Mouse (Mus musculus) right cerebral cortex, postnatal 25 days (tissue): ENCODE measurements around the gene Tfrc.

Experiments used
- DNase-seq: peaks from one replicate; pipeline ENCODE4 v3.0.0; 2022

Tfrc gene

DNA sequence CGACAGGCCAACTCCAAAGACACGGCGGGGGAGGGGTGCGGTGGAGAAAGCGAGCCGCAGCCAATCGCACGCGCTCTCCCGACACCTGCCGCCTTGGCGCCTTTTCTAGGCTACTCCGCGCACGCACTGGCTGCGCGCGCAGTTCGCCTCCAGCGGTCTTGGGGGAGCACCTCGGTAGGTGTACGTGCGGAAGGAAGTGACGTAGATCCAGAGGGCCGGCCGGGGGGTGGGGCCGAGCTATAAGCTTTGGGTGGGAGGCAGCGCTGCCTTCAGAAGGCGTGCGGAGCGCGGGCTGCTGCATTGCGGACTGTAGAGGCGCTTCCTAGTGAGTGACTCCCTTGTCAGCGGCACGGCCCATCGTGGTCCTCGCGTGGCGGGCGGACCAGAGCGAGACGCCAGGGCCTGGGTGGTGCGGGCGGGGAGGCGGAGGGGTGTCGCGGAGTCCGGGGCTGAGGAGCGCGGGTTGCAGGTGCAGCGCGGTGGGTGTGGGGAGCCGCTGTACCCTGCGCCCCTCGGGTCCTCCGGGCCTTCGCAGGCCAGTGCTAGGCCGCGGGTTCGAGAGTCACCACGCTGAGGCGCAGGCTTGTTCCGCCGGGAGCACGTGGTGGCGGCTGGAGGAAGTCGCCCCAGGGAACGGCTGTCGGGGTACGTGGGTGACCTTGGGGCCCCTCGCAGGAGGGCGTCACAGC, at the start of gene Tfrc:
Gene Tfrc, plus strand, starts transcription at position 209 of the 689 bp plus-strand sequence.
- DNase-seq: peak; percentile 97

DNA sequence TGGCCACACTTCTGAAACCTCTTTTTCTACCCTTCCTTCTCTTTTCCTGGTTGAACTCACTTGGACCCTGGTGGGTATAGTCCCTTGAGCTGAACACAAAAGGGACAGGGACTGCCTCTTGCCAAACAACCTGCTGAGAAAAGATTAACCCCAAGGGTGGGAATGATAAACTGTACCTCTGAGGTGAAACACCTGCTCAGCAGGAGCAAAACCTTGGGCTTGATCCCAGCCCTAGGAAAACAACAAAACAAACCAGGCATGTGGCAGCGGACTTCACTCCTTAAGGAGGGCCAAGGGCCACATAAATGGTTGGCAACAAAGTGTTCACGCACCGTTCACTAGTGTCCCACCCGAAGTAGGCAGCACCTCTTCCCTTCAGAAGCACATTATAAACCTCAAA, 49.2 kb upstream of the Tfrc start:
- no peak for DNase-seq

DNA sequence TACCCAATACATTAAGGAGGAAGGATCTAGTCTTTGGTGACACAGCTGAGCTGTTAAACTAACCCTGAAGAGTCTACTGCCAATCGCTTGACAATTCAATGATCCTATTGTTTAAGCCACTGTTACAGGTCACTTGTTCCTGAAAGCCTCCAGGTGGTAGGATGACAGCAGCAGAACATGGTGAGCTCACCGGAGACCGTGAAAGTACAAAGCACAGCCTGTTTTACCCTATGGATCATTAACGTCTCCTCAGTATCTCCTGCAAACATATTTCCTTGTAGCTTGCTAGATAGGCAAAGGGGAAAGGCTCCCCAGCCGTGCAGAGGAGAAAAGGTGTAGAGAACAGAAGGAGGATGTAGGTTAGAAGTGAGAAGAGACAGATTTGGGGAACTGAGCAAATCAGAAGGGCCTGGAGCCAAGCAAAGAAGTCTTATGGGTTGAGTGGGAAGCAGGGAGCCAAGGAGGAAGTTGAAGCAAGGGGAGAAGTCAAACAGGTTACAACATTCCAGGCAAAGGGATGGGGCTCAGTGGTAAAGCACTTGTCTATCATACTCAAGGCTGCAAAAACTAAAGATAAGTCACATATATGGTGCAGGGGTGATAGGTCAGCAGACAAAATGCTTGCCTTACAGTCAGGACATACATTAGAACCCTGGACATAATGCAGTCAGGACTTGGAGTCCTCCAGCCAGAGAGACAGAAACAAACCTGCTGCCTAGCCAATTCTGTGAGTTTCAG, 45.5 kb upstream of the Tfrc start:
- DNase-seq: no peak

DNA sequence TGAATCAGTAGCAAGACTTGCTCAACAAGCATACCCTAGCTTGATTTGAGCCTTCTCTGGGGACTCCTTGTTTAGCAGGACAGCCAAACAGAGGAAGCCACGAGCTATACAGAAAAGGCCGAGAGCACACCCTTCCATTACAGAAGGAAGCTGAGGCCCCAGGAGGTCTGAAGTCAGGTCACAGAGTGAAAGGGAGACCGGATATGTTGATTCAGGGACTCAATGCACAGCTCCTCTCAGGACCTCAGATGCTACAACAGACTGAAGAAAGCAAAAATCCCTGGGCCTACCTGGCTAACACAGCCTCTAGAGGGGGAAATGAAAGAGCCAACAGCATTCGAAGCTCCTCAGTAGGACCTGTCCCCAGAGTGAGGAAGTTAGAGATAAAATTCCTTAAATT, 41.4 kb upstream of the Tfrc start:
- DNase-seq: no peak

DNA sequence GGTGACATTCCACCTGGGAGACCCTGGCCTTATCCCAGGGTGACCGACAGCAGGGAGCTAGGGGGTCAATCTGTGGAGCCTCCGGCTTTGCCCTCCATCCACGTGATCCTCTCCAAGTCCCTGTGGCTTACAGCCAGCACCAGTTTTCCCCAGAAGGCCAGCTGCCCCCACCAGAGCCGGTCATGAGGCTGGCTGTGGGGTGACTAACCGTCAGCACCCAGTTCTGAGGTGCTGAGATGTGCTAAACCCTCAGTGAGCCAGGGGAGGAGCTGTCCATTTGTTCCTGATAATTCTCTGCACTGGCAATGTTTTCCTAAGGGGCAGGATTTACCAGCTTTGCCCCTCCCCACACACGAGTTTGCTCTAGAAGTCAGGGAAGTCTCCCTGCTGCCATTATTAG, 40.3 kb upstream of the Tfrc start:
- no peak for DNase-seq

DNA sequence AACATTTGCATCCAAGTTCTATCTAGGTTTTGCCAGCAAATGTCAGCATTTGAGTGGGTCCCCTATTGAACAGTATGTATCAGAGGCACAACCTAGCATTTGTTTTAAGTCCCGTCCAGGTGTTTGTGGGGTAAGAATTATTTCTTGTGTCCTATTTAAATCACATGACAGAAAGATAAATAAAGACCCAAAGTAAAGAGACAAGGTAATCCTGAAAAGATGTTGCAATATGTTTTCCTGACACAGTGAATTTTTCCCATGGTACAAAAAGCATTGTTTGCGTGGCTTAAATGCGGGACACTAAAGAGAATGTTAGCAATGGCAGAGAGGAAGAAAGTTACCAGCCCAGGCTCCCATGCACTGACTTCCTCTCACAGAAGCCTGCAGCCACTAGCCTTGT, 38.7 kb upstream of the Tfrc start:
- no peak for DNase-seq

DNA sequence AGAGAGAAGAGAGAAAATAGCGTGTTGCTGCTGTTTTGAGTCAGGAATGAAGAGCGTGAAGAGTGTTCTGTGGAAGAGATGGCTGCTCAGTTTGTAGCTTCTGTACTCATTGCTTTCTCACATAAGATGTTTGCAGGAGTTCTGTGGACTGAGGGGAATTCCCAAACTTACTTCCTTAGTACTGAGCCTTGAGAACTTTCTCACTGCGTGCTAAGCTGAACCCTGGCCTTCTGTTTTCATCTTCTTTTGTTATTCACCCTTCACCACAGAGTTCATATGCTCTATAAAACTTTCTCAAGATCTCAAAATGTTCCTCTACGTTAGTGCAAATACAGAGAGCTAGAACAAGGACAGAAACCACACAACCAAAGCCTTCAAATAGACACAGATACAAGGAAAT, 36.2 kb upstream of the Tfrc start:
- DNase-seq: no peak

DNA sequence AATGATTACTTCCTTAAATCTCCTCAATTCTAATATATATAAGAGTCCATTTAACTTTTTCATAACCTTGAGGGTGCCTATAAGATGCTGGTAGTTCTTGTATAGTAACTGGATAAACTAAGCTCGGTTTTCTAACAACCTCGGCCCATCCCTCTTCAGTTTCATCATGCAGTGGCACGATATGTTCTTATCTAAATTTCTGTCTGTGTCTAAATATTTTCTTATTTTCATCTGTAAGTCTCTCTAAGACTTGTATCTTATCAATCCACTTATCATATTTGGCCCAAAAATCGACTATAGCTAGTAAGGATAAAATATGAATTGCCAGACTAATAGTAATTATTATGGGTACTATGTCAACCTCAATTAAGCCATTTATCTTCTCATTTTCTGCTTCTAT, 22.2 kb upstream of the Tfrc start:
- DNase-seq: no peak

DNA sequence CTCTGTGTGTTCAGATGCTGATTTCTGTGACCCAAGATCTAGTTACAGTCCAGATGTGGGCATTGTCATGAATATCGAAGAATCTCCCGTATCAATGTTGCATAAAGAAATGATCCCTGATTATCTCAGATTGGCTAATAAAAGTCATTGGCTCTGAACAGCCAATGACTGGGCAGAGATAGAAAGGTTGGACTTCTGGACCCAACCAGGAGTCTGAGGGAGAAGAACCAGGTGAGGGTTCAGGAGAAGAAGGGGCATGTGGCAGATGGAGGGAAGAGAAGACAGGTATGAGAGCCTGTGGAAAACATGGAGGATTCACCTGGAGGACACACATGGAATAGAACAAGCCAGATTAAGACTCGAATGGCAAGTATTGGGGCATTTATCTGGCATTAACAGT, 20.2 kb upstream of the Tfrc start:
- DNase-seq: no peak

DNA sequence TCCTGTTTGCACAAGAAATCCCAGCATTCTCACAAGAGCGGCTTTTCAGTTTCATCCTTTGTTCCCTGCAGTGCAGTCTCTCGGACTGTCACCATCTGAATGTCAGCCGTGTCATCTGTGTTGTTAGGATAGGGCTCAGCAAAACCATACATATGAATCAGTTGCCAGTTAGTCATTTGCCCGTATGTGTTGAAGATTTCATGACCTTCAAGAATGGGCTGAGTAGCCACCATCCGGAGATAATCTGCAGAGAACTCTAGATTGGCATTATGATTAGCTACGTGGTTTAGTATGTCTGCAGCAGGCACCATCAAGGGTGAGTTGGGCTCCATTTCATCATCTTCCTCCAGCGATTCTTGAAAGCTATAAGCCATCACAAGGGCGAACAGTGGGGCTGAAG, 17.2 kb upstream of the Tfrc start:
- no peak for DNase-seq

DNA sequence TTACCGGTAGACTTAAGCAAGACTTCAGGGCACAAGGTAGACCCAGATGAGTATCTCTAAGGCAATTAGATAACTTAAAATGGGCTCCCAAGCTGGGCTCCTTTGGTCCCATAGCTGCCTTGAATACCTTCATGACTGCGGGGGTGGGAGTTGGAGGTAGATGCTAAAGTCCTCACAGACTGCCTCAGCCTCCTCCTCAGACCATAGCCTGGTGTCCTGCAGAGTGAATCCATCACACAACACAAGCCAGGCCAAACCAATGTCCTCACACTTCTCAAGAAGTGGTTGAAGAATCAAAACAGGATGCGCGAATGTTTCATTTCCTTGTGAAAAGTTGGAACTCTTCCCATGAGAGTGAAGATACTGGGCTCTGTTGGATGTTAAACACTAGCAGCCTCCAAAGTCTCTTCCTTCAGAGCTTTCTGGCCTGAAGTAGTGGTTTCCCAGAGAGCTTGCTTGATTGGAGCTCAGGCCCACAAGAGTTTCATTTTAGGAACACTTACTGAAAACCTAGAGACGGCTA, 15.4 kb upstream of the Tfrc start:
- no peak for DNase-seq

DNA sequence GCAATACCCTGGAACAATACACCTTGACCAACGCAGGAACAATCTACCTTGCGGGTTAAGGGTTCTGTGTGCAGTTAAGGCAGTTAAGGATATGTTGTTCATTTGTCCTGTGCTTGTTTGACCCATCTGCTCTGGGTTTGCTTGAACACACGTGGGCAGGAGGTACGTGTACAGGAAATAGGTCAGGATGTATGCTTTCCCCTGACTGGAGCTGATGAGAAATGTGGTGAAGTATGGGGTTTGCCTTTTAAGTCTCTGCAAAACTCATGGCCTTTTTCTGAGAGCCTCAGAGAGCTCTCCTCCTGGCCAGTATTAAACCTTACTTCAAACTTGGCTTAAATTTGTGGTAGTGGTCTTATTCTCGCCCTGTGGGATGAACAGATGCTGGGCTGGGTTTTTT, 14.8 kb upstream of the Tfrc start:
- no peak for DNase-seq

DNA sequence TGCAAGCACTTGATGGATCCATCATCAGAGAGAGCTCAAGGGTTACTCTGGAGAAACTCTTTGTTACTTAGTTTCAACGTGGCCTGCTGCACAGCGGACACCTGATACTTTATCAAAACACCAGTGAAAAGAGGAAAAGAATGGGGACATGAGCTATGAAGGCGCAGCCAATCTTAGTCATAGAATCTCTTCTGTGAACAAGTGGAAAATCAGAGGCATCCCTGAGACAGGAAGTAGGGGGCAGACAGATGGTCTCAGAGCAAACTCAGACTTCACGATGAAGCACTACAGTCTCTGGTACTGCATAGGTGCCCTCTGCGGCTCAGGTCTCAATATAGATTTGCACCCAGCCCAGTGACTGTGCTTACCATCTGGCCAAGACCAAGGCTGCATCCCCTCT, 14.0 kb upstream of the Tfrc start:
- DNase-seq: no peak

DNA sequence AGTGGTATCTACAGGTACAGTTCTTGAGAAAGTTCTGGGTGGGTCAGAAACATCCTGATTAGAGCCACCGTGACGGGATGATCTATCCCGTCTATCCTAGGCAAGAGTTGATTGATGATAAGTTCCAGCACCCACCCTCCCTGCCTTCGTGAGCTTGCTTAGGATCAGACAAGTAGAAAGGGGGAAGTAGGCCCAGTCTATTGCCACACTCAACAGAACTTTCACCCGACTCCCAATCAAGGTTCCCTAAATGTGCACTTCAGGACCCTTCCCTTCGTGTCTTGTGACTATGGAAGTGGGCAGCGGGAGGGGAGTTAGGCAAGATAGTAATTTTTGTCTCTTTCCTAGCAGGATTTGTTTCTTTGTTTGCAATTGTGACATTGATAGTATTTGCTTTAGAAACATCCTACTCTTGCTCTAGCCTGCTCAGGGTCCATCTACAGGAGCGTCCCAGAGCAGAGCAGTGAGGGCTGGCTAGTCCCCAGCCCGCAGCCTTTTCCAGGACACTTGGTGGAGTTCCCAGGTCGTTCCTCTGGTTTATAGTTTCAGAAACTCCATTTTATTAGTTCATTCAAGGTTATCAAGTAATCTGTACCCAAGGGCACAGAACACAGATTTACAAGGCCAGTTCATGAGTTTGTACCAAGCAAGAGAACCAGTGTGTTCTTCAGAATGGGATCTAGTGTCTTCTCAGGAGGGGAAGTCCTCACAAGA, 13.4 kb upstream of the Tfrc start:
- no peak for DNase-seq

DNA sequence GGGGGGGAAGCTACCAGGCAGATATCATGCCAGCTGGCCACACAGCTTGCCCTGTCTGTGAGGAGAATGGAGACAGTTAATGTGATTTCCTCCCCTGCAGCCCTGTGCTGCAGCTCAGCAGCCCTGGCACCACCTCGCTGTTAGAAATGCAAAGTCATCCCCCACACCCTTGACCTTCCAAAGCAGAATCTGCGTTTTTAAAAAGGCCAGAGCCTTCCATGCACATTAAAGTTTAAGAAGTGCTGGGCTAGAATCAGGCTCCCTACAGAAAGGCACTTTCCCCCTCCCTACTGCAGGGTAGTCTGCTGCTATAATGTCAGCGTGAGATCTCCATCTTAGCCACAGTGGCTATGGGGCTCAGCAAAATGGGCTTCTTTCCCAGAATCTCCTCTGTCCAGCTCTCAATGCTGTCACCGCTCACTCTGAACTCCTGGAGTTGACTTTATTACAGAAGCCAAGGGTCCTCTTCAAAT, 10.8 kb upstream of the Tfrc start:
- no peak for DNase-seq

DNA sequence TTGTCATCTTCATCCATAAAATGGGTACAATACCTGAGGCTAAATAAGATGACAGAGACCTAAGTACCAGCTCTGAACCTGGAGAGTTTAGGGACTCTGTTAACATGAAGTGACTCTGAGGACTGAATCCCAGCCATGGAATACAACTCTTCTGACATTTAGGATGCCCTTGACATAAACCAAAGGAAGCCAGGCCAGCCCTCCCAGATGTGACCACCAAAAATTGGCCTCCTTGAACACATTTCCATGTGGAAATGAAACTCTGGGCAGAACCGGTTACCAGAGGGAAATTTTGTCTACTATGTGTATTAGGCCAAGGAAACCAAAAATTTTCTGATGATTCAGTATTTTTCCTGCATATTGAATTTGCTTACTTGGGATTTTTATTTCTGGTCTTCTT, 9.6 kb upstream of the Tfrc start:
- no peak for DNase-seq

DNA sequence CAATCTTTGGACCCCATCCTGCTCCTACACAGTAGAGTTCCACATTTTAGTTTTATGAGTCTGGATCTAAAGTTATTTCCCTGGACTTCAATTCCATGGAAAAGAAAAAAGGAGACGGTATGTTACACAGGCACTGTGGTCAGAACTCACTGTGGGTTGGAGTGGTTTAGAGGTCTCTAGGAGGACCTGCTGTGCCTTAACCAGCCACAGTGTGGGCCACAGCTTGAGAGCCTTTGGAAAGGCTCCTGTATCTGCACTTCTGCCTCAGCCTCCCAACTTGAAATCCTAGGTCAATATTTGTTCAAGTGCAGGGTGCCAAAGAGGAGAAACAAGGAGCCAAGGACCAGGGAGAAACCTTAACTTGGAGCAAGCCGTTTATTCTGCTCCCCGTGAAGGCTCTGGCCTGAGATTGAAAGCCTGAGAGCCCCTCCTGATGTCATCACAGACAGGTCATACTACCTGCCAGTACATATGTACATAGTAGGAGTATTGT, 6.5 kb upstream of the Tfrc start:
- no peak for DNase-seq

DNA sequence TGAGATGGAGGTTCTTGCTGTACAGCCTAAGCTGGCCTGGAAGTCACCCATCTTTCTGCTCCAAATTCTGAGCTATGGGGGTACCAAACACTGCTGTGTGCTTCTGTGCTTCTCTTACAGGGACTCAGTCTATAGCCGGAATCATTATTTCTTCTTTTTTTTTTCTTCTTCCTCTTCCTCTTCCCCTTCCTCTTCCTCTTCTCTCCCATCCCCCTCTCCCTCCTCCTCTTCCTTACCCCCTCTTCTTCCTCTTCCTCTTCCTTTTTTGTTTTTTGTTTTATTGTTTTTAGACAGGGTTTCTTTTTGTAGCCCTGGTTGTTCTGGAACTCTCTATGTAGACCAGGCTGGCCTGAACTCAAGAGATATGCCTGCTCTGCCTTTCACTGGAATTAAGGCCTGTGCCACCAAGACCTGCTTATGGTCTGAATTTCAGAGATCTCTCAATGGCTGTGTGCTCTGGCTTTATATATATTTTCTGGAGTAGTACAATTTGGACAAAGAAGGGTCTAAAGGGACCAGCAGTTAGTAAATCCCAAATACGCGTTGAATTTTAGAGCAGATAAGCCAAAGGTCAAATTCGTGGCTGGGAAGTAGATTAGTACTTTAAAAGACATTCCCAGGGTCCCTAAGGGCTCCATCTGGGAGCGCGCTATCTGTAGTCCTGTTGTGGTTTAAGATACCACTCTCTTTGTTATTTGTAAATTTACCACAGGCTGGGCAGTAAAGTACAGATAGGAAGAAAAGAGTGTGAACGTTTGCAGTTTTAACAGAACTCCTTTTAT, 967 bp upstream of the Tfrc start:
- no peak for DNase-seq

DNA sequence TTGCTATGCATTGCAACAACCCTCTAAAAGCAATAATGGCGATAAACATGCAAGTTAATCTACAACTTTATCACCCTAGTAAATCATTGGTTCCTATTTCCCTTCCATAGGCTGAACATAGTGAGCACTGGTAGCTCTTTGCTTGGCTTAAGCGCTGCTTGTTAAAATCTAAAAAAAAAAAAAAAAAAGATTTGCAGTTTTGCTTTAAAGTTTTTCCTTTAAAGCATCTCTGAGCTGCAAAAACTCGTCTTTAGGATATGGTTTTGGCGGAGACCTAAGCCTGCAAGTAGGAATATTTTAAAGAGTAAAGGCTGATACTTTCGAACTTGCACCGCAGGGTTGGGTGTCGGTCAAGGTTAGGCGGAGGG, 392 bp upstream of the Tfrc start:
- DNase-seq: no peak

DNA sequence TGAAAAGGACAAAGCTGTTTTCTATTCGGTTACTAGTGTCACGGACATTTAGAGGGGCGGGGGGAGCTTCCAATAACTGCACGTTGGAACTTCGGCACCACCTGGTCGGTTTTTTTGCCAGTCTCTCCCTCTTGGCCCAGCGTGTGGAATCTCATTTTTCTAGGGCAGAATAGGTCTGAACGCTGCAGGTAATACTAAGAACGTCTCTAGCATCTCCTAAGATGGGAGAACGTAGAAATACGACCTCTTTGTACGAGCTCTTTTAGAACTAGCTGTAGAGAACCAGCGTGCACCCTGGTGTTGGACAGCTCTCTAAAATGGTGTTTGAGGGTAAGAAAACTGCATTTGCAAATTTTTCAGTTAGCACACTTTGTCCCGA, 670 bp downstream of the Tfrc start:
- no peak for DNase-seq

DNA sequence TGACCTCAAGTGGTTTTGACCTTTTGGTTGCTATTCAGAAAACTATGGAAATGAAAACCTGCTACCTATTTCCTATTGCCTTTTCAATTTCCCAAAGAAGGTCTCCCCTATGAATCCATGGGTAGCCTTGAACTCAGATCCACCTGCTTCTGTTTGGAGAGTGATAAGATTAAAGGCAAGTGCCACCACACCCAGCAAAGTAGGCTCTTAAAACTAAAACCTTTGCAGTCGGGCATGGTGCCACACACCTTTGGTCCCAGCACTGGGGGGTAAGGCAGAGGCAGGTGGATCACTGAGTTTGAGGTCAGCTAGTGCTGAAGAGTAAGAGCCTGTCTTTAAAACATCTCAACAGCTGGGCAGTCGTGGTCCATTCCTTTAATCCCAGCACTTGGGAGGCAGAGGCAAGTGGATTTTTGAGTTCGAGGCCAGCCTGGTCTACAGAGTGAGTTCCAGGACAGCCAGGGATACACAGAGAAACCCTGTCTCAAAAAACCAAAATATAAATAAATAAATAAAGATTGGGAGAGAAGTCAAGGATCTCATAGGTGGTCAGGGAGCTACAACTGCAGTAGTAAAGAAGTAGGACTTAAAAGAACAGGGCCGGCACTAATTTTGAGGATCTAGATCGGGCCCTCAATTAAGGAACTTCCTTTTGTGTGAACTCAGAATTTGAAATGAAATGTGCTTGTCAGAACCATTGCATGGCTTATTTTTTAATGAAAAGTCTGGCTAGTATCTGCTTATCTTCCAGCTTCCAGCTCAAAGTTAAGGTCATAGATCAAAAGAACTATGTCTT, 1.9 kb downstream of the Tfrc start:
- DNase-seq: no peak

DNA sequence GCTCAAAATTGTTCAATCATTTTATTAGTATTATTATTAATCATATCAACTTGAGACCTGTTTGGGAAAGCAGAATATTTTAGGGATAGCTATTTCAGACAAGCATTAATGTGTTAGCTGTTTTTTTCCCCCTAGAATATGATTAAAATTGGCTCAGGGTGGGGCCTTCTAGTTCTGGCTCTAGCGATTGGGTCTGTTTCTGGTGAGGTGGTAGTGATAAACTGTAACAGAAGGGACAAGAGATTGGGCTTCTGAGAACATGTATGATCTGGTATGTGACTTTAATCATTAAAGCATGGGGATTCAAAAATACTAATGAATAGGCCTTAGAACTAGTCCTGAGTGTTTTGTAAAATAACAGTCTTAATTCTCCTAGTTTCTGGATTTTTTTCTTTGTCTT, 3.3 kb downstream of the Tfrc start:
- no peak for DNase-seq
